Mouse (Mus musculus) frontal cortex, adult (tissue): ENCODE measurements around the gene Tbxas1.

Source experiments
- ATAC-seq: cut with Nextera tagmentation; 2 replicates; pipeline ENCODE4 v1.9.2; 2017; ENCODE audit warnings: mild to moderate bottlenecking, moderate library complexity, mixed read lengths; ENCODE audit not compliant: low TSS enrichment

The Tbxas1 gene

GRCm38 (mm10) chr6:39050836-39051235 lies 175.6 kb downstream of the Tbxas1 start:
- ATAC-seq = peak; percentile 56

DNA sequence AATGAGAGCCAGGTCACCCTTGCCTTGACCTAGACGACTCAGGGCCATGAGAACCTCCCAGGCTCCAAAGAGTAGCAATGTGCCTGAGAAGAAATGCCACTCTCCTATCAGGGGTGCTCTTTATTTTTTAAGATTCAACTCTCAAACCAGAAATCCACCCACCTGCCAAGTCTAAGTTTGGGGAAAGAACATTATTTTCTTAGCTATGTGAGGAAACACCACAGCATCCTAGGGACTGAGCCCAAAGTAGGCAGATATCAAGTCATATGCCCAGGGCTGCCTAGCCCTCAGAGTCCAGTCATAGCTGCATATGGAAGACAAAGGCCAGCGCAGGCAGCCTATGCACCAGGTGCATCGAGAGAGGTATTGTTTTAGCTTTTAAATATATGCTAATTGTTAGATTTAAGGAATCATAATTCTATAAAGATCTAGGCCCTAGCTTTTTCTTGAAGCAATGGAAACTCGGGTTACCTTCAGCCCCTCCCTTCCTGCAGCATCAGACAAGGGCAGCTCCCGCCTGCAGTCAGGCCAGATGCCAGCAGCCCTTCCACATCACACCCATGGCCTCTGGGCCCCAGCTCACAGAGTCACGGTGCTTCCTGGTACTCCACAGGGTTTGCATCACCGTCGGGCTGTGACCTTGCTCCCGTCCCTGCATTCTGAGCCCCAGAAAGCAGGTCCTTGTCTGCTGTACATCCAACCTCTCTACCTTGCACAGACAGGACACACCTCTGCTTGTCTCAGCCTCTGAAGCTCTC lies 176.8 kb downstream of the Tbxas1 start:
- ATAC-seq = peak; percentile 44

- no peak for ATAC-seq
Observed at GRCm38 (mm10) chr6:39052636-39053035, 177.4 kb downstream of the Tbxas1 start.

GRCm38 (mm10) chr6:39054206-39054864 lies 179.1 kb downstream of the Tbxas1 start:
- no peak for ATAC-seq

DNA sequence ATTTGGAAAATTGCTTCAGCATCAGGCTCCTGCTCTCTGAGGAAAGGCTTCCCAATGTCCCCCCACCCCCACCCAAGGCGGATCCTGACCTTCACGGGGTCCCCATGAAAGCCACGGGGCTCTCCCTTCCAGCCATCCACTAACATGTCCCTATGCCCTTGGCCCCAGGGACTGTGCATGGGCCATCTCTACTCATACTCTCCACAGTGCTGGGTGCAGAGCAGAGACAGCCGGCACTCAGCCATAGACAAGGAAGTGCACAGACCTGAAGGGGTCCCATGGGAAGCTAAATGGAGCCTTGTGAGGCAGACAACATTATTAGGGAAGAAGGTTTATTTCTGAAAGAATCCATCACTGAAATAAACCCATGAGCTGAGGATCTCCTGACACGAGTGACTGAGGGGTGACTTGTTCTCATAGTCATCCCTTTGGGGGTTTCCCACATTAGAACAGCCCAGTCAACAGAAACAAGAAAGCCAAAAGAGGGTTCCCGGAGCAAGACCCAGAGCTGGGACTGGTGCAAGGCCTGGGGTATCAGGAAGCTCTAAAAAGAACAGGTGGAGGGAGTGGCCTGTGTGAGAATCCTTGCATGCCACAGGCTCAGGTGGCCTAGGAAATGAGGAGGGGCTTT lies 179.8 kb downstream of the Tbxas1 start:
- no peak for ATAC-seq

DNA sequence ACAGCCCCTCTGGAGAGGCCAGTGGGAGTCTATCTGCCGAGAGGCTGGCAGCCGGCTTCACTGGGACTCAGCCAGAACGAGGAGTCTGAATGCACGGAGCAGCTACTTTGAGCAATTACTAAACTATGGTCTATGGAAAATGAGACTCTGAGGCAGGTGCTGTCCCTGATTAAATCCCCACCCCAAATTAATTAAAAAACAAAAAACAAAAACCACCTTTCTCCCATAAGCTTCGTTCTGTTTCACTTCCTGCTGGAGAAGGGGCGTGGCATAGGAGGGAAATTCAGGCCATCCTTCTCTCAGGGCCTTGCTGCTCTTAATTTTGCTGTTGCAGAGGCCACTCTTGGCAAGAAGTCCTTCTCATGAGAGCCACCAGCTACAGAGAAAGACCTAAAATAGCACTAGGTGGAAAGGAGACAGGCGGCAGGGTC lies 180.6 kb downstream of the Tbxas1 start:
- no peak for ATAC-seq

DNA sequence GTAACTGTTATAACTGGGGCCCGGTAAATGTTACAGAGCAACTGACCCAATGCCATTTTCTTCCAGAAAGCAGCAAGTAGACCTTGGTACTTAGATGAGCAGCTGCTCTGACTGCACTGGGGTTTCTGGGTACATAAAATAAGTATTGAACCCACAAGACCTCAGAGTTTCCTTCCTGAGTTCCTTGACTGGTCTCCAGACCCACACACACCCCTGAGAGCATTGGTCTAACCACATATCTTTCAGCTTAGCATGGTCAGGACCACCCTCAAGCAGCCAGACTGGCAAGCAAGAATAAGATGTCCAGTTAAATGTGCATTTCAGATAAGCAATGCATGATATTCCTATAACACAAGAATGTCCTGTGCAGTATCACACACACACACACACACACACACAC lies 182.0 kb downstream of the Tbxas1 start:
- ATAC-seq = no peak

- ATAC-seq = no peak
Observed at GRCm38 (mm10) chr6:39058389-39058788, 183.2 kb downstream of the Tbxas1 start.

GRCm38 (mm10) chr6:39058936-39059335 lies 183.7 kb downstream of the Tbxas1 start:
- no peak for ATAC-seq

DNA sequence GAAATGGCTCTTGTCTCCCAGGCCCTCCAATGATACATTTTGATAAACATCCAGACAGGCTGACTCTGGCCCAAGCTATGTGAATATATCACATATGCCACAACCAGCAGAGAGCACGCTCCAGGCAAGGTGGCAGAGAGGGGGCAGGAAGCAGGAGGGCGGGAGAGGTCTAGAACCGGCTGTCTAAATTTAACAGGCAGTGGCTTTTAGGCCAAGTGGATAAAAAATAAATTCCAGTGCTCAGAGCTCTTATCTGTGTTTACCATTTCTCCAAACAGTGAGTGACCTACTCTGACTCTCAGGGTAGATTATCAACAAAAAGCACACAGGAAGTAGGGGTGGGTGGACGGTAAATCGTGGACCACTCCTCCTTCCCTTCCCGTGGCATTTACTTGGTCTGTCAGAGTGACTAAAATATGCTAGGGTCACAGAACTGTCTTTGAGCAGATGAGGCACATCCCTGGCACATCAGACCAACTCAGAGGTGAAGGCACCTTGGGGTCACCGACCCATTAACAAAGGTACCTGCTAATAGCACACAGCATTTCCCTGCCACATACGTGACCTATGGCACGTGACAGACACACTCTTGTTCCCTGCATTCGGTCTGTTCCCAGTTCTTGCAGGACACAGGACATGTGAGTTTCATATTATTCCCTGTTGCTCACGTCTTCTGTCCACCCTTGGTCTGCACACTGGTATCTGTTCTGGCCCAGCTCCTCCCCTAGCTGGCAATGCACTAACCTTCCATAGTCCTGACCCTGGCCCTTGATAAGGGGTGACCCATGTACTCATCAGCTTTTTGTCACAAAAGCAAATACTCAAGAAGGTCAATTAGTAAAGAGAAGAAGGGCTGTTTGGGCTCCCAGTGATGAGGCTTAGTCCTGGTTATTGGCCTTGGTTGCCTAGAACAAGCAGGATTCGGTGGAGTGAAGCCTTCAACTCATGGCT lies 184.6 kb downstream of the Tbxas1 start:
- no peak for ATAC-seq

DNA sequence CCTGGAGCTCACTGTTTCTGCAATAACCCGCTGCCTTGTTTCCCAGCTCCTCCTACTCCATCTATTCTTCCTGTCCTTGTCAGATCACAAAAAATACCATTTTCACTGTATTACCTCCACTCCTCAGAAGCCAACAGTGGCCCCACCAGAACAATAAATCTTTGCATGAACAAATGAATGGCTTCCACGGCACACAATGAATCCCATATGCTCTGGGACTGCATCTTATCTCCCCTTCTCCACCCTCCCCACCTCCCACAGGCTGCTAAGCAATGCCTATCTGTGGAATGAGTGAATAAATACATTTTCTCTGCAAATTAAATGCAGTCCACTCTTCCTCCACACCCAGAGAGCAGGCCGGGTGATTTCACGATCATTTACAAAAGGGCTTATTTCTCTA lies 186.0 kb downstream of the Tbxas1 start:
- ATAC-seq = peak; percentile 75

GRCm38 (mm10) chr6:39063541-39063940 lies 188.3 kb downstream of the Tbxas1 start:
- no peak for ATAC-seq

- ATAC-seq = peak; percentile 89
Observed at GRCm38 (mm10) chr6:39066935-39067578, 191.9 kb downstream of the Tbxas1 start.

GRCm38 (mm10) chr6:39072664-39073063 lies 197.5 kb downstream of the Tbxas1 start:
- peak; percentile 90 for ATAC-seq

GRCm38 (mm10) chr6:39074186-39074585 lies 199.0 kb downstream of the Tbxas1 start:
- ATAC-seq = no peak

- no peak for ATAC-seq
Observed at GRCm38 (mm10) chr6:39076498-39076897, 201.3 kb downstream of the Tbxas1 start.

DNA sequence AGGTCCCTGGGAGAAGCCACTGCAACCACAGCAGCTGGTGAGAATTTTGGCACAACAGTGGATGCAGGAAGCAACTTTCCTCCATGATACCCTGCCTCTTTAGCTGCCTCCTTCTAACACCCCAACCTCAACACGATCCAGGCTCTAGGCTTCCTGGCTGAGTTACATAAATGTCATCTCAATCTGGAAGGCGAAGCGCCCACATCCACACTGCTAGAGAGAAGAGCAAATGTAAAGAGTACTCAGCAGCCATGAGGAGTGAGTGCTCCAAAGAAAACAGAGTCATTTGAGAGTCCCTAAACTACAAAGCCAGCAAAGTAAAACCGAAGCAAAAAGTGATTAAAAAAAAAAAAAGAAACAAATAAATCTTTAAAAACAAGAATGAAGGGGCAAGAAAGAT lies 229.4 kb downstream of the Tbxas1 start:
- ATAC-seq = peak; percentile 95

DNA sequence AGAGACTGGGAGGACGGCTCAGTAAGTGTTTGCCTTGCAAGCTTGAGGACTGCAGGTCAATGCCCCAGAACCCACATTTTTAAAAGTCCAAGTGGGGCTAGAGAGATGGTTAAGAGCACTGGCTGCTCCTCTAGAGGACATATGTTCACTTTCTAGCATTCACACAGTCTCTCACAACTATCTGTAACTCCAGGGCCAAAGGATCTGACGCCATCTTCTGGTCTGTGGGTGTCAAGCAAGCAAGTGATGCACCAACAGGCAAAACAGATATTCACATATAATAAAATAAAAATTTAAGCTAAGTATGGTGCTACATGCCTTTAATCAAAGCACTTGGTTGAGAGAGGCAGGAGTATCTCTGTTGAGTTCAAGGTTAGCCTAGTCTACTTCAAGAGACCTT lies 231.6 kb downstream of the Tbxas1 start:
- no peak for ATAC-seq

- no peak for ATAC-seq
Observed at GRCm38 (mm10) chr6:39112701-39113100, 237.5 kb downstream of the Tbxas1 start.

- no peak for ATAC-seq
Observed at GRCm38 (mm10) chr6:39113141-39113540, 237.9 kb downstream of the Tbxas1 start.

GRCm38 (mm10) chr6:39115438-39115837 lies 240.2 kb downstream of the Tbxas1 start:
- ATAC-seq = no peak
